Comparison of ENCODE assay signal across 8 mouse cellular contexts in genomic region chr6:52584383-52584782, GRCm38 (mm10). TPM values are rescaled to one million over a fixed set of nuclear protein-coding genes. Genes with fewer than 3 reads are reported as not detected.
DNase-seq lines count a peak whose midpoint lies in the region; ATAC-seq and TF ChIP-seq lines count a peak whose summit lies in the region.

No protein-coding gene starts in this region.

- no peak overlapping the region for H3K4me2 ChIP-seq in forebrain, postnatal 0 days (ENCODE audit: low read depth)
- no peak overlapping the region for H3K4me2 ChIP-seq in hindbrain, embryonic 11.5 days (replicated peaks; ENCODE audit: low read depth, low read length)
- H3K4me2 ChIP-seq in midbrain, embryonic 14.5 days (ENCODE audit: low read length) = no peak overlapping the region; the same call in 1 of the 2 replicates

- no peak for TF ChIP-seq CTCF in forebrain, postnatal 0 days (IDR thresholded peaks at IDR 0.05; ENCODE audit: low read depth)

- no peaks in the 10 kb centered on the region for H3K9me3 ChIP-seq in forebrain, postnatal 0 days (ENCODE audit: low read length)
- H3K9me3 ChIP-seq in hindbrain, embryonic 11.5 days (ENCODE audit: control insufficient read depth, low read length) = no peaks in the 10 kb centered on the region
- H3K9me3 ChIP-seq in midbrain, embryonic 14.5 days (ENCODE audit: control insufficient read depth, low read length) = no peaks in the 10 kb centered on the region

- peak; percentile 45 for DNase-seq in 416B (ENCODE audit: low read depth)
- DNase-seq in Muller cell, postnatal 12 days (ENCODE audit: inconsistent ontology term) = peak; percentile 48
- DNase-seq in forebrain, postnatal 0 days = peak; percentile 20
- DNase-seq in hindbrain, embryonic 11.5 days (ENCODE audit: low spot score) = peak; percentile 79
- peak; percentile 21 to 31 for DNase-seq in left cerebral cortex, adult 18-20 months (ENCODE audit: low spot score in 2 of 2)
- DNase-seq in midbrain, embryonic 14.5 days = peak; percentile 70

- 11% methylated on average over 8 of the region's 8 CpGs for WGBS in forebrain, postnatal 0 days
- 13% methylated on average over 8 of the region's 8 CpGs for WGBS in hindbrain, embryonic 11.5 days
- under 1% methylated on average over 8 of the region's 8 CpGs for WGBS in midbrain, embryonic 14.5 days

- H3K27me3 ChIP-seq in forebrain, postnatal 0 days (ENCODE audit: insufficient read depth, low read length) = no peaks in the 10 kb centered on the region
- H3K27me3 ChIP-seq in hindbrain, embryonic 11.5 days (ENCODE audit: control insufficient read depth, insufficient read depth, low read length) = no peaks in the 10 kb centered on the region
- no peaks in the 10 kb centered on the region for H3K27me3 ChIP-seq in midbrain, embryonic 14.5 days (ENCODE audit: control insufficient read depth, insufficient read depth, low read length)

- H3K27ac ChIP-seq in forebrain, postnatal 0 days (ENCODE audit: low read depth, low read length) = no peak overlapping the region
- H3K27ac ChIP-seq in hindbrain, embryonic 11.5 days (ENCODE audit: low read depth, low read length) = peak overlapping the region; percentile 58; the same call in 1 of the 2 replicates
- H3K27ac ChIP-seq in midbrain, embryonic 14.5 days (replicated peaks; ENCODE audit: low read depth, low read length) = peak overlapping the region; percentile 41; the same call in 1 of the 2 replicates

- no peaks in the 10 kb centered on the region for H3K36me3 ChIP-seq in forebrain, postnatal 0 days (ENCODE audit: insufficient read depth)
- no peaks in the 10 kb centered on the region for H3K36me3 ChIP-seq in hindbrain, embryonic 11.5 days (ENCODE audit: control insufficient read depth, insufficient read depth, low read length)
- H3K36me3 ChIP-seq in midbrain, embryonic 14.5 days (ENCODE audit: control insufficient read depth, insufficient read depth, low read length) = peaks cover 4% of the 10 kb centered on the region; the same call in 1 of the 2 replicates

- no peak overlapping the region for H3K4me3 ChIP-seq in forebrain, postnatal 0 days (ENCODE audit: low read depth, low read length)
- H3K4me3 ChIP-seq in hindbrain, embryonic 11.5 days (ENCODE audit: low read depth, low read length) = no peak overlapping the region
- no peak overlapping the region for H3K4me3 ChIP-seq in midbrain, embryonic 14.5 days (replicated peaks; ENCODE audit: low read depth, low read length)

- no peaks in the 10 kb centered on the region for H3K4me1 ChIP-seq in forebrain, postnatal 0 days (ENCODE audit: insufficient read depth)
- H3K4me1 ChIP-seq in hindbrain, embryonic 11.5 days (replicated peaks; ENCODE audit: control insufficient read depth, insufficient read depth, low read length) = no peaks in the 10 kb centered on the region
- H3K4me1 ChIP-seq in midbrain, embryonic 14.5 days (ENCODE audit: control insufficient read depth, insufficient read depth, low read length) = peaks cover 8% of the 10 kb centered on the region

- peak; percentile 76 for ATAC-seq in forebrain, postnatal 0 days
- ATAC-seq in hindbrain, embryonic 11.5 days (ENCODE audit: low FRiP score) = peak; percentile 94
- ATAC-seq in midbrain, embryonic 14.5 days (ENCODE audit: low FRiP score, low TSS enrichment) = peak; percentile 77; the same call in 1 of the 2 replicates
- ATAC-seq in activated CD4-positive, CD25-positive, alpha-beta regulatory T cell, adult 4 months = no peak
- ATAC-seq in granulocyte monocyte progenitor cell, adult 5-6 weeks (replicated peaks; ENCODE audit: poor library complexity, severe bottlenecking) = no peak

- no peak overlapping the region for H3K9ac ChIP-seq in forebrain, postnatal 0 days
- H3K9ac ChIP-seq in hindbrain, embryonic 11.5 days (ENCODE audit: low read depth, low read length) = 0 out of 2 replicates have a peak overlapping the region, but pooled peaks have one; percentile 11
- no peak overlapping the region for H3K9ac ChIP-seq in midbrain, embryonic 14.5 days (replicated peaks; ENCODE audit: low read length)

RNA-seq across cellular contexts. Expression of gene Hibadh, which starts 55.8 kb away (rescaled TPM):
- 28.5 and 29.0 TPM in 2 replicates for total RNA-seq in forebrain, postnatal 0 days (2014; rRNA removed)
- 44.8 and 50.9 TPM in 2 replicates for polyA plus RNA-seq in forebrain, postnatal 0 days (2015; fragmentation: Nextera tagmentation; extraction: Ambion mirVana)
- 44.2 and 45.6 TPM in 2 replicates for polyA plus RNA-seq in hindbrain, embryonic 11.5 days (2014; fragmentation: Nextera tagmentation; extraction: Ambion mirVana)
- total RNA-seq in left cerebral cortex, adult 18-20 months (2021) = 10 to 100 TPM; 47.0 to 48.1 TPM
- 40.8 and 51.9 TPM in 2 replicates for polyA plus RNA-seq in midbrain, embryonic 14.5 days (2014; fragmentation: Nextera tagmentation; extraction: Ambion mirVana)
- 10 to 100 TPM; 34.0 to 48.4 TPM for polyA plus RNA-seq in activated CD4-positive, CD25-positive, alpha-beta regulatory T cell, adult 4 months (2017; shearing (Covaris generic))
- 70.8 and 77.4 TPM in 2 replicates for total RNA-seq in granulocyte monocyte progenitor cell, adult 5-6 weeks (2014; fragmentation: Nextera tagmentation)
- total RNA-seq in granulocyte monocyte progenitor cell, adult 5-6 weeks (2017) = 54.5 and 56.2 TPM in 2 replicates

Comparison
In these comparisons a context has a peak if more than half of its experiments do, and no peak if none do; other contexts are left out.
1. DNase-seq: peak in every context shown above with its lines; median percentile 79 in hindbrain, embryonic 11.5 days; 70 in midbrain, embryonic 14.5 days; 48 in Muller cell, postnatal 12 days; 45 in 416B; 26 in left cerebral cortex, adult 18-20 months; 20 in forebrain, postnatal 0 days.
2. ATAC-seq: peak in forebrain, postnatal 0 days (single experiment), hindbrain, embryonic 11.5 days (single experiment) and midbrain, embryonic 14.5 days (single experiment); none in activated CD4-positive, CD25-positive, alpha-beta regulatory T cell, adult 4 months (single experiment) and granulocyte monocyte progenitor cell, adult 5-6 weeks (single experiment).